Mouse (Mus musculus): ENCODE measurements around the gene Timm10.
"Not testable (repeated sequence)": the region's sequence is repeated elsewhere in the genome, so short reads cannot be mapped to it uniquely, and the experiment has no call there.

Gene Timm10

GRCm38 (mm10) chr2:84826488-84827282, at the start of gene Timm10:
Timm10 (plus strand) TSS chr2:84826997.
- DNase-seq: peak; percentile 94

GRCm38 (mm10) chr2:84777706-84778105, 49.1 kb upstream of the Timm10 start:
- no peak for DNase-seq

- no peak for DNase-seq
These were observed 47.6 kb upstream of the Timm10 start for GRCm38 (mm10) chr2:84779210-84779609.

DNA sequence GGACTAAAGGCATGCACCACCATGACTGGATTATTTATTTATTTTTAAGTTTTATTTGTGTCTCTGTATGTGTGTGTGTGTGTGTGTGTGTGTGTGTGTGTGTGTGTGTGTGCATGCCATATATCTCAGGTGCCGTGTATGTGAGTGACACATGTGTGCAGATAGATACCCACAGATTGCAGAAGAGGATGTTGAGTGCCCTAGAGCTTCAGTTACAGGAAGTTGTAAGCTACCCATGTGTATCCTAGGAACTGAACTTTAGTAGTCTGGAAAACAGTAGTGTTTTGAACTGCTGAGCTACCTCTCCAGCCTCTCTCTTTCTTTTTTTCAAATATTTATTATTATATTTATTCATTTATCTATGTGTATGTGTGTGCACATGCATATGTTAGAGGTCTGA, 43.5 kb upstream of the Timm10 start:
- no peak for DNase-seq

DNA sequence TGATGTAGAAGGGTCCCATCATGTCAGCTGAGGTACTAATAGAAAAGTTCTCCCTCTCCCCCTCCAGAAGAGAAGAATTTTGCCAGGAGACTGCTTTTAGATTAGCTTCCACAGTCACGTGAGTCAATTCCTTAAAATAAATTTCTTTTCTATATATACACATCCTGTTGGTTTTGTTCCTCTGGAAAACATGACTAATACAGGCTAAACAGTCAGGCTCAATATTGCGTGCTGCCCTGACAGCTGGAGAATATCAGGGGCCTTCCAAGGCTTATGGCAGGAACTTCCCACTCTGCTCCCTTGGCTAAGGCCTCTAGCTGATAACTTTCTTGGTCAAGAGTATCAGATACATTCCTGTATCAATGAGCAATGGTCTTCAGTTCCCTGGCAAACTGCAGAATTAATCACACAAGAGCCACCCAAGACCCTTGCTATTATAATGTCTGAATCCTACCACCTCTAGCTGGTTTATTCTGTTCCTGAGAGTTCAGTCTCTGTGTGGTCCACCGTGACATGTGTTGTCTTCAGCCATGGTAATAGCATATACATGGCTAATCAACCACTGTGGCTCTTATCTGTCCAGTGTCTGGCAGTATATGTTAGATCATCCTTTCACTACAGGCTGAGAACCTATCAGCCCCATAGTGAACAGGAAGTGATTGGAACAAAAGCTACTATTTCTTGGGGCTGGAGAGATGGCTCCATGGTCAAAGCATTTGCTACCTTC, 42.8 kb upstream of the Timm10 start:
- no peak for DNase-seq

DNA sequence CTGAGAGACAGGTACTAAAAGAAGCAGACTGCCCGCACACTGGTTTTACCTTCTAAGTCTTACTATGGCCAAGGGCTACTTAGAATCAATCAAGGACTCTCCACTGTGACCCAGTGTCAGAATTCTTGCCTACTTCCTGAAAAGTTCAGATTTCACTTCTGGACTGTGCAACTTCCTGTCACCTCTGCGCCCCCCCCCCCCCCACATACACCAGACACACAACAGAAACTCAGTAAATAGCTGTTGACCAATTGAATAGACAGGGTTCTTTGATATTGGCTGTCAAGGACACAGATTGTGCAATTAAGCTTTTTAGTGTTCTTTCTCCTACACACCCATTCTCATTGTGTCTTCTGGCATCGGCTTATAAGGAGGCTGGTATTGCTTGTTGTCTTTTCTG, 38.5 kb upstream of the Timm10 start:
- no peak for DNase-seq

DNA sequence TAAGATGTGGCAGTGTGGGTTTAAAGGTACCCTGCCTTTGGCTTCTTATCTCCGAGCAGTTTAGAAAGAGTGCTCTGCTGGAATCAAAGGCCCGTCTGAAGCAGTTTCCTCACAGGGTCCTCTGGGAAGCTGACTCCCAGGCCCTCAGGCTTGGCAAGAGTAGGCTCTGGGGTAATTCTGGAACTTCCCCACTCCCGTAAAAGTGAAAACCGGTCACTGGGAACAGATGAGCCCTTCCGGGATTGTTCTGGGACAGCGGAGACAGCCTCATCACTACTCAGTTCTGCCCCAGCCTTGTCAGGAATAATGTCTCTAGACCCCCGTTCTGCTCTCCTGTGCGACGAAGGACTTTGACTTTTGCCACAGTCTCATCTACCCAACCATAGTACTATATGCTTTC, 36.4 kb upstream of the Timm10 start:
- DNase-seq: no peak

DNA sequence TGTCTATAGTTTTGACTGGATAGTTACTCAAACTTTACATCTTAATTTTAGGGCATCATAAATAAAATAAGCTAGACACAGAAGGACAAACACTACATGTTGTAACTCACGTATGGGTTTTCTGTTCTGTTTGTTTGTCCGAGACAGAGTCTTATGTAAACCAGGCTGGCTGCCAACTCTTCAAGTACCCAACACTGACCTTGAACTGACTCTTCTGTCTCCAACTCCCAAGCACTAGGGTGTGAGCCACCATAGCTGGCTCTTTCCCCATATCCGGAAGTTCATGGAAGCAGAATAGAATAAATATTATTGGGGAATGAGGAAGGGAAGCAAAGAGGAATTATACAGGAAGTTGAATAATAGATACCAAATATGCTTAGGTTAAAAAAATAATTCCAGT, 34.3 kb upstream of the Timm10 start:
- DNase-seq: no peak

DNA sequence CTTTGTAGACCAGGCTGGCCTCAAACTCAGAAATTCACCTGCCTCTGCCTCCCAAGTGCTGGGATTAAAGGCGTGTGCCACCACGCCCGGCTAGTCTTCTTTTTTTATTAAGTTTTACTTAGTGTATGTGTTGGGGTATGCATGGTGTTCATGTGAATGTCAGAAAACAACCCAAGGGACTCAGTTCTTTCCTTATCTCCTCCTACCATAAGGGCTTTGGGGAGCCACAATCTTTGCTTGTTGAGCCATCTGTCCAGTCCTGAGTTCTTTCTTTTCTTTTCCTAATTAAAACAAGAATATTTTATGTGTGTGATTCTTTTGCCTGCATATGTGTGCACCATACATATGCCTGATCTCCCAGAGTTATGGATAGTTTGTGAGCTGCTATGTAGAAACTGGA, 33.6 kb upstream of the Timm10 start:
- no peak for DNase-seq

- no peak for DNase-seq
These were observed 32.9 kb upstream of the Timm10 start for GRCm38 (mm10) chr2:84793871-84794270.

GRCm38 (mm10) chr2:84797833-84798492, 28.8 kb upstream of the Timm10 start:
- peak; percentile 83 for DNase-seq

DNA sequence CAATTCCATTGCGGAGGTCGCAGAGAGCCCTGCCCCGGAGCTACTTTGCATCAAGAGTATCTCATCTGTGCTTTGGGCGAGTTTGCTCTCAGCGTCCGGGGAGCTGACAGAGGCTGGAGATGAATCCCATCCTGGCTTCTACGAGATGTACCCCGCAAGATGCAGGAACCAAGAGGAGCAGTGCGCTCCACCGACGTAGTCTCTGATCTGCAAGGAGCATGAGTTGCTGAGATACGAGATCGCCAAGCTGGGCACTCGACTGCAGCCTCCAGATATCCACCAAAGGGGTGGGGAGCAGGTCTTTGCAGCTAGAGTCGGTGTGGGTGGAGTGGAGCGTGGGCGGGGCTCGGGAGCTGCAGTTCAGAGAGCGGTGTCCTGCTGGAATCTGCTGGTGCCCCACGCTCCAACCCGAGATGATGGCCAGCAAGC, 28.3 kb upstream of the Timm10 start, which contains the start of gene Ube2l6:
Gene Ube2l6 (plus strand): TSS at position 336 of the 429 bp plus-strand sequence.
- peak; percentile 77 for DNase-seq

- peak; percentile 66 for DNase-seq
These were observed 27.7 kb upstream of the Timm10 start for GRCm38 (mm10) chr2:84799041-84799561.

DNA sequence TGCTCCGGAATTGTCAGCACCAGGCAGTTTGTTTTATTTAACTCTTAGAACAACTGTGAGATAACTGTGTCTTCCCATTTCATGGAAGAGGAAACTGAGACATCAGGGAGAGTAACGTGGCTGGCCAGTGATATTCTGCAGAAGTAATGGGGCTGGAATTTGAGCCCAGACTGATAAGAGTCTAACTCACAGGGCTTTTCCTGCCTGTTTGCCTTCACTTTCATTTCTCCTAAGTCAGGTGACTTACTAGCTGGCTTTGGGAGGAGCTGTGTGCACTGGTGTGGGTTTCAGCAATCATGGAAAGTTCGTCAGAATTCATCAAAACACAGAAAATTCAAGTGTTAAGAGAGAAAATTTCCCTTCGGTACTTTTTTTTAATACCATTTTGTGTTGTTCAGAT, 26.5 kb upstream of the Timm10 start:
- DNase-seq: no peak

DNA sequence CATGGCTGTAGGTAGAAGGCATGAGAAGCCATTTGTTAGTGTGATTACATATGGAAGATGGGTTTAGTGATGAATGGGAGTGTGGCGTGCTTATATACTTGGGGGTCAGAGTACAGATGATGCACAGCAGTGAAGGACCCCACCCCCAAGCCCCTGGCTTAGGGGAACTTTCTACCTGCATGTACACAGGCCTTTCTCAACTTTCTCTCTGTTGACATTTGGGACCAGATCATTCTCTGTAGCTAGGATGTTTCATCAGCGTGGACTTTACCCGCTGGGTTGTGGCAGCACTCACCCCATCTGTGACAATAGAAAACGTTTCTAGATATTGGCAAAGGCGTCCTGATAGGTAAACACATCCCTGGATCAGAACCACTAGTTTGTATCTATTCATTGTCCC, 25.6 kb upstream of the Timm10 start:
- not testable (repeated sequence) for DNase-seq

GRCm38 (mm10) chr2:84803963-84804362, 22.8 kb upstream of the Timm10 start:
- DNase-seq: no peak

- DNase-seq: no peak
These were observed 20.3 kb upstream of the Timm10 start for GRCm38 (mm10) chr2:84806546-84806945.

GRCm38 (mm10) chr2:84809330-84809729, 17.5 kb upstream of the Timm10 start:
- no peak for DNase-seq

- DNase-seq: no peak
These were observed 16.3 kb upstream of the Timm10 start for GRCm38 (mm10) chr2:84810526-84810885.

GRCm38 (mm10) chr2:84810886-84811577, 15.8 kb upstream of the Timm10 start:
- peak; percentile 92 for DNase-seq

DNA sequence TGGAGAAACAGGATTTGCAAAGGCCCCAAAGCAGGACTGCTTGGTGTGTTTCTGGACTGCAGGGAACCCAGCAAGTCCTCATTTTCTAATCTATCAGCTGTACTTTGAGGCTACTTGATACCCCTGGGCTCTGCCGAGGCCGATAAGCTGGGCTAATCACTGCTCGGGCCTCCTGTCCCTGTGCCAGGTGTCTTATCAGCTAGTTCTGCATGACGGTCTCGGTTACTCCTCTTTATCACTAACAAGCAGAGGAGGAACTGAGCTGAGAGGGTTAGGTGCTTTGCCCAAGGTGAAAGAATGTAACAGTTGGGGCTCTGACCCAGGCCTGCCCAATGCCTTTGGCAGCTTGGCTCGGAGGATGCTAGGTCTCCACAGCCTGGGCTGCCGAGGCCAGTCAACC, 14.9 kb upstream of the Timm10 start:
- no peak for DNase-seq

- no peak for DNase-seq
These were observed 14.1 kb upstream of the Timm10 start for GRCm38 (mm10) chr2:84812676-84813075.

GRCm38 (mm10) chr2:84819861-84820260, 6.9 kb upstream of the Timm10 start:
- peak; percentile 31 for DNase-seq

All from layer of hippocampus, adult 9-11 months (tissue).